Mouse (Mus musculus) lung, adult 2 months (tissue): Measurements from ENCODE around the gene Gfer.
A peak's percentile ranks its signal among the peaks of the same experiment; 100 is the strongest.

Experiments used
- CTCF ChIP-seq: fragments of 200-500 bp; IDR thresholded peaks from 2 replicates; pipeline ENCODE4 v1.5.1; 2011; ENCODE audit warnings: mild to moderate bottlenecking, low read length, control low read depth; ENCODE audit not compliant: insufficient read depth
- POLR2A ChIP-seq: fragments of 200-500 bp; IDR thresholded peaks from 2 replicates; pipeline ENCODE4 v1.6.1; 2011; ENCODE audit warnings: low read depth, mild to moderate bottlenecking, control low read depth, low read length, borderline replicate concordance; ENCODE audit errors: extremely low read depth

DNA sequence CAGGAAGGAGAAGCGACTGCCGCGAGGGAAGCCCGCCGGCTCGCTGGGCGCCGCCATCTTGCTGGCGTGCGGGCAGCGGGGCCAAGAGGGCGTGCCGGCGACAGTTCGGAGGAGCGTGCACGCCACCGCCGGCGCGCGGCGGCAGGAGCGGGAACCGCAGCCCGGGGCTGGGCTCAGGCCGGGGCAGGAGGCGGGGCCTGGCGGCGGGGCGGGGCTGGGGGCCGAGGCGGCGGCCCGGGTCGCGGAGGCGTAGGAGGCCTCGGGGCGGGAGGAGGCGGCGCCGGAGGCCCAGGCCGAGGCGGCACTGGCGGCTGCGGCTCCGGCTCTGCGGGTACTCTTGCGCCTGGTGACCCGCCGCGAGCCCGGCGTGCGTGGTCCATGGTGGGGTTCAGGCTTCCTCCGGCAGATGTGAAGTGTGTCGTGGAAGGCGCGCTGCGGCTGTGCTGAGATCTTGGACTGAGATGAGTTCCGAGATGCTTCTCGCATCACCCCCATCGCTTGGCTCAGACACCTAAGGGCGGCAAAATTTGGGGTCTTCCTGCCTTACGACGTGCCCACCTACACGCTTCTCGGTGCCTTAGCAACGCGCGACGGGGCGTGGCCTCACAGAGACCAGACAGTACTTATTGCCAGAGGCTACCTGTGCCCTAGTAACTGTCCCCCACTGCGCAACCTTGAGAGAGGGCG lies at the start of gene Gfer, which contains the start of gene Noxo1:
- TF ChIP-seq CTCF (no peak), POLR2A (peak; percentile 43; the same call in 1 of the 2 replicates)
